Mouse (Mus musculus): ENCODE measurements around the gene Tmem192. TPM values are rescaled to one million over a fixed set of nuclear protein-coding genes. Genes with fewer than 3 reads are reported as not detected.
"Not testable (repeated sequence)": the region's sequence is repeated elsewhere in the genome, so short reads cannot be mapped to it uniquely, and the experiment has no call there.

The Tmem192 gene
- polyA plus RNA-seq, 1 experiment = 54.1 TPM

DNA sequence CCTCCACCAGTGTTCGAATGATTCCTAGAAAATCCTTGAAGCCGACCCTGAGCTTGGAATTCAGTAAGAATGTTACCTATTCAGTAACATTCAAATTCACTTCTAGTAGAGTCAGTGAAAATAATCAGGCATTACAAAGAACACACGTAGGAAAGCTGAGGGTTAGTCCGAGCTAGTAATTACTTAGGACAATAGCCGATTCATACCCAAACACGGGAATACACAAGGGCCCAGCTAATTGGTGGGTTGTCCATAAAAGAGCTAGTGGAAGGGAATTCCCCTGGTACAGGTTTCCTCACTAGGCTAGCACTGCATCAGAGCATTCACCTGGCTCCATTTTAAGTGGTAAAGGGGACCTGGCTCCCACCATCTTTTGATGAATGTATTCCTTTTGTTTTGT lies 5.1 kb downstream of the Tmem192 start:
- H3K4me1 ChIP-seq (ENCODE audit: control insufficient read depth, insufficient read depth, low read length) = peaks cover 22% of the 10 kb centered on the region
- TF ChIP-seq CTCF (IDR thresholded peaks at IDR 0.05; ENCODE audit: low read depth, low read length) (no peak), POLR2A (IDR thresholded peaks at IDR 0.05; ENCODE audit: borderline replicate concordance, low read depth, low read length) (no peak)
- H3K27ac ChIP-seq (ENCODE audit: insufficient read depth, low read depth, low read length) = no peak overlapping the region
- no peak overlapping the region for H3K4me3 ChIP-seq (ENCODE audit: insufficient read depth, low read length)

DNA sequence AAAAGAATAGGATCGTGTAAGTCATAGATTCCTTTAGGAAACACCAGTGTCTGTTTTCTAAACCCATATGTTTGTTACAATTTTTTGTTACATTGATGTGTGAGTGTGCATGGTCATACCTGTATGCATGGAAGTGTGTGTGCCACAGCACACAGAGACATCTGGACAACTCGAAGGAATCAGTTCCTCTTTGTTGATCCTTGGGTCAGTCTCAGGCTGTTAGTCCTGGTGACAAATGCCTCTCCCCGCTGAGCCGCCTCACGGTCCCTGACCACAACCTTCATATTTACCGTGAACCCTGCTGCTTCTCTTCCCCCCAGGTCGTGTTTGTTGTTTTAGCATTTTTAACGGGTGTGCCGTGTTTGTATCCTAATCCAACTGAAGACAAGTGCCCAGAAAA lies 12.0 kb downstream of the Tmem192 start:
- Histone ChIP-seq H3K27ac (ENCODE audit: insufficient read depth, low read depth, low read length) (no peak overlapping the region), H3K4me3 (ENCODE audit: insufficient read depth, low read length) (no peak overlapping the region), H3K4me1 (ENCODE audit: control insufficient read depth, insufficient read depth, low read length) (no peaks in the 10 kb centered on the region)
- TF ChIP-seq POLR2A (IDR thresholded peaks at IDR 0.05; ENCODE audit: borderline replicate concordance, low read depth, low read length) (no peak), CTCF (IDR thresholded peaks at IDR 0.05; ENCODE audit: low read depth, low read length) (no peak)

DNA sequence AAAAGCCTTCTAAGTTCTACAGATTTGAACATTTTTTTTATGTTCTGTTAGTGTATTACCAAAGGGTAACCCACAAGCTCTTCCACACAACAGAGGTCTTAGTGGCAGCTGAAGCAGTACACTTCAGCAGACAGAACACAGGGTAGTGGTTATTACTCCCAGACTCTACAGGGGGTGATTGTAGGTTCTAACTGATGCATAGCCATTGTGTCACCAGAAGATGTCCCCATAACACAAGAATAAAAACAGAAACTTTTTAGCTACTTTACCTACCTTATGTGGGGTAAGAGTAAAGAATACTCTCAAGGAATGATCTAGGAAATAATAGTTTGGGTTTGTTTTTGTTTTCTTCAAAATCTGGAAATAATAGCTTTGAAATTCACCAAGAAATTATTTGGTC lies 15.9 kb downstream of the Tmem192 start:
- no peak overlapping the region for H3K27ac ChIP-seq (ENCODE audit: insufficient read depth, low read depth, low read length)
- no peaks in the 10 kb centered on the region for H3K4me1 ChIP-seq (ENCODE audit: control insufficient read depth, insufficient read depth, low read length)
- TF ChIP-seq POLR2A (IDR thresholded peaks at IDR 0.05; ENCODE audit: borderline replicate concordance, low read depth, low read length) = no peak
- no peak for TF ChIP-seq CTCF (IDR thresholded peaks at IDR 0.05; ENCODE audit: low read depth, low read length)
- no peak overlapping the region for H3K4me3 ChIP-seq (ENCODE audit: insufficient read depth, low read length)

DNA sequence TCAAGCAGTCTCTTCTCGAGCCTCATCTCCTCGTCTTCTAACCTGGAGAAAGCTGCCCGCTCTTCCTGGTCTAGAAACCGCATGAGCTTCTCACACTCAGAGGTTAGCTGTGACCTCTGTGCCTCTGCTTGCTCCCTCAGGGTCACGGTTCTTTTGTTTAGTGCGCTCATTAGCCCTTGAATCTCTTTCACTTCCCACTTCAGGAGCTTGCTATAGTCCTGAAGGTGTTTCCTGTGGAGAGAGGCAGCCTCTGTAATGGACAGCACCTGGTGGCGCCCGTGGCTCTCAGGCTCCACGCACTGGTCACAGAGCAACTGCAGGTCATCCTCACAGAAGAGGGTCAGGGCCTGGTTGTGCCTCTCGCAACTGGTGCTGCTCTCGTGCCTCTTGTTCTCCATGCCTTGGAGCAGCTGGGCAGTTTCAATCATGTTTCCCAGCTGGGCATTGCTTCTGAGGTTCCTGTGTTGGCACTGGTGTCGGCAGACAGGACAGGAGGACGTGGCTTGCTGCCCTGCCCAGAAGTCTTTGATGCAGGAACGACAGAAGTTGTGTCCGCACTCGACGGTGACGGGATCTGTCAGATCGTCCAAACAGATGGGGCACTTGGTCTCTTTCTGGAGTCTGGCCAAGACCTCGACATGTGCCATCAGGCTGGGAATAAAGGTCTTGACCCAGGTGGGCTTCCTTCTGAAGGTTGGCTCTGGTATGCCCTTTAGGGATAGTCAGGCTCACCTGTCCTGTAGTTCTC lies 36.3 kb downstream of the Tmem192 start:
- Histone ChIP-seq H3K4me3 (ENCODE audit: insufficient read depth, low read length) (no peak overlapping the region), H3K27ac (ENCODE audit: insufficient read depth, low read depth, low read length) (no peak overlapping the region), H3K4me1 (ENCODE audit: control insufficient read depth, insufficient read depth, low read length) (no peaks in the 10 kb centered on the region)
- TF ChIP-seq CTCF (IDR thresholded peaks at IDR 0.05; ENCODE audit: low read depth, low read length) = no peak
- no peak for TF ChIP-seq POLR2A (IDR thresholded peaks at IDR 0.05; ENCODE audit: borderline replicate concordance, low read depth, low read length)

DNA sequence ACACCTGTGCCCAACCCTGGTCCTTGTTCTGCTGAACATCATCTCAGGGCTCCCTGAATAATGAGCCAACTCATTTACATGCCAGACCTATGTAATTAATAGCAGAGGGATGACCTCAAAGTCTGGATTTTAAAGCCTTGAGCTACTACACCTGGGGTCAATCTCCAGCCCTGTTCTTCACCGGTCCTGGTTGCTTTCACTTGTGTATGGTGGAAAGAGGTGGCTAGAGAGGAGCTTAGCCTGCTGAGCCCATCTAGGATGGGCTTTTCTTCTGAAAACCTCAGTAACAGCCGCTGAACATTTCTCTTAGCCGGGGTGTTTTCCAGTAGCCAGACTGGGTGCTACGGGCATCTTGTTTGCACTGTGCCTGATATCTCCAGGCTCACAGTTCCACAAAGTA lies 40.7 kb downstream of the Tmem192 start, which contains the start of gene Trim75:
Gene Trim75, minus strand, starts transcription at position 101 of the 400 bp plus-strand sequence.
- H3K27ac ChIP-seq (ENCODE audit: insufficient read depth, low read depth, low read length) = no peak within 1 kb of the TSS
- no peak for TF ChIP-seq POLR2A (IDR thresholded peaks at IDR 0.05; ENCODE audit: borderline replicate concordance, low read depth, low read length)
- TF ChIP-seq CTCF (IDR thresholded peaks at IDR 0.05; ENCODE audit: low read depth, low read length) = no peak
- no peaks in the 10 kb centered on the region for H3K4me1 ChIP-seq (ENCODE audit: control insufficient read depth, insufficient read depth, low read length)
- H3K4me3 ChIP-seq (ENCODE audit: insufficient read depth, low read length) = no peak within 1 kb of the TSS

DNA sequence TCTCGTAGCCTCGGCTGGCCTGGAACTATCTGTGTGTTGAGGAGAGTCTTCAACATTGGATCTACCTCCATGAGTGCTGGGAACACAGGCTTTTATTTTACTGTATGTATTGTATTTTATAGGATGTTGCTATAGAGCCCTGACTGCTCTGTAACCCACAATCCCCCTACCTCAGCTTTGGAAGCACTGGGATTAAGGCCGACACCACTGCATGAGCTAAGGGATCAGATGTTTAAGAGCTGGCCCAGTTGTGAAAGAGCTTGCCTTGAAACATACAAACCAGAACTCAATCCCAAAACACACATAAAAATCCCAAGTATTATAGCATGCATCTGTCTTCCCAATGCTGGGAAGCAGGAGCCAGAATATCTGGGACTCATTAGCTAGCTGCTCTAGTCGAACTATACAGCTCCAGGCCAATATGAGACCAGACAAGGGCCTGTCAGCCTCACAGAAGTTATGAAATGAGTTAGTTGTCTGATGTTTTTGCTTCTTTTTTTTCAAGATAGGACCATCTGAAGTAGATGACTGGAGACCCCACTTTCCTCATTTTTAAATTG lies 51.9 kb downstream of the Tmem192 start:
- TF ChIP-seq CTCF (IDR thresholded peaks at IDR 0.05; ENCODE audit: low read depth, low read length) (no peak), POLR2A (IDR thresholded peaks at IDR 0.05; ENCODE audit: borderline replicate concordance, low read depth, low read length) (no peak)
- H3K27ac ChIP-seq (ENCODE audit: insufficient read depth, low read depth, low read length) = no peak overlapping the region
- no peaks in the 10 kb centered on the region for H3K4me1 ChIP-seq (ENCODE audit: control insufficient read depth, insufficient read depth, low read length)
- no peak overlapping the region for H3K4me3 ChIP-seq (ENCODE audit: insufficient read depth, low read length)

DNA sequence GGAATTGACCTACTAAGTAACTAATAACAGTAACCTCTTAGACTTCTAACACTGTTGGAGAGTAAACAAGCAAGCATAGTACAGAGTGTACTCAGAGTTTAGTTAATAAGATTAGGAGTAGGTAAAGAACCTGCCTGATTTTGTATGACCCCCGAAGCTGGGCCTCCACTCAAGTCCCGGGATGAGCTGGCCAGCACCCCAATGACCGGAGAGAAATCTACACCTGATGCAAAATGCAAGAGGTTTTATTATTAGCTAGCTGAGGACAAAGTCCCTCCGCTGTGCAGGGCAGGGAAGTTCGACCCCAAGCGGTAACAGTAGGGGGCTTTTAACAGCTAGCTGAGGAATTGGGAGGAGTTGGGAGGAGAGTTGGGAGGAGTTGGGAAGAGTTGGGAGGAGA lies 60.6 kb downstream of the Tmem192 start:
- H3K27ac ChIP-seq (ENCODE audit: insufficient read depth, low read depth, low read length); H3K4me1 ChIP-seq (ENCODE audit: control insufficient read depth, insufficient read depth, low read length); H3K4me3 ChIP-seq (ENCODE audit: insufficient read depth, low read length): not testable (repeated sequence)

DNA sequence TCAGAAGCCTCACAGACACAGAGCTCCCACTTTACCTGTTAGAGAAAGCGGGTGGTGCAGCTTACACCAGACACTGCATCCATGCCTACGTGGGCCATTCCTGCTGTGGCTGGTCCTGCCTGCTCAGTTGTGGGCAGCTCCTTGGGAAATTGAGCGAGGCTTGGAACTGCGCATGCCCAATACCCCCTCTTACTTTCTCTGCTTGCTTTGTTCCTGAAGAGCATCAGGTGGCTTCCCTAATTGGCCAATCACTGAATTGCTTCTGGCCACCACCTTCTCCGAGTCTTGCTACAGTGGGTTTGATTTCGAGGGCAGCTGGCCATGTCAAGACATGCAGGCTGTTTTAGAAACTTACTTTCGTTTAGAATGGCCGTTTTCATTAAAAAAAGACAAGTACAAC lies 71.4 kb downstream of the Tmem192 start, which contains the start of the genes Trim61 and Trim60:
Gene Trim61, minus strand, starts transcription at position 101 of the 400 bp plus-strand sequence.
Gene Trim60, minus strand, starts transcription at position 162 of the 400 bp plus-strand sequence.
- Histone ChIP-seq H3K4me3 (ENCODE audit: insufficient read depth, low read length) (no peak within 1 kb of the TSS), H3K27ac (ENCODE audit: insufficient read depth, low read depth, low read length) (no peak within 1 kb of the TSS), H3K4me1 (ENCODE audit: control insufficient read depth, insufficient read depth, low read length) (no peaks in the 10 kb centered on the region)
- no peak for TF ChIP-seq CTCF (IDR thresholded peaks at IDR 0.05; ENCODE audit: low read depth, low read length)
- no peak for TF ChIP-seq POLR2A (IDR thresholded peaks at IDR 0.05; ENCODE audit: borderline replicate concordance, low read depth, low read length)

Other genes with a start within 250 kb of the Tmem192 start
- 65.3 and 67.0 TPM in 2 replicates for gene Msmo1, start 213.4 kb upstream of the Tmem192 start, polyA plus RNA-seq (2012; ENCODE audit: insufficient read depth, insufficient read length, missing spikeins)
- 11.5 and 12.0 TPM in 2 replicates for gene Klhl2, start 97.2 kb upstream of the Tmem192 start, polyA plus RNA-seq (2012; ENCODE audit: insufficient read depth, insufficient read length, missing spikeins)
- gene Trim75, start 40.6 kb downstream of the Tmem192 start, polyA plus RNA-seq (2012; ENCODE audit: insufficient read depth, insufficient read length, missing spikeins) = not detected in 2 replicates
- not detected in 2 replicates for gene Trim61, start 71.3 kb downstream of the Tmem192 start, polyA plus RNA-seq (2012; ENCODE audit: insufficient read depth, insufficient read length, missing spikeins)
- gene Trim60, start 71.4 kb downstream of the Tmem192 start, polyA plus RNA-seq (2012; ENCODE audit: insufficient read depth, insufficient read length, missing spikeins) = not detected in 2 replicates
- gene Apela, start 90.2 kb downstream of the Tmem192 start, polyA plus RNA-seq (2012; ENCODE audit: insufficient read depth, insufficient read length, missing spikeins) = not detected in 2 replicates
- not detected in 2 replicates for gene Gm10663, start 127.8 kb downstream of the Tmem192 start, polyA plus RNA-seq (2012; ENCODE audit: insufficient read depth, insufficient read length, missing spikeins)
- not detected in 2 replicates for gene BC030870, start 182.4 kb downstream of the Tmem192 start, polyA plus RNA-seq (2012; ENCODE audit: insufficient read depth, insufficient read length, missing spikeins)

Measured in bone marrow macrophage, adult 2 months (primary cell).